Mouse (Mus musculus): Measurements from ENCODE around the gene Capn2.

GRCm38 (mm10) chr1:182419481-182419880, 97.9 kb downstream of the Capn2 start:
- TF ChIP-seq CTCF (IDR thresholded peaks at IDR 0.05; ENCODE audit: control insufficient read depth, insufficient read depth, insufficient replicate concordance, low read depth, low read length) = no peak
- TF ChIP-seq POLR2A (IDR thresholded peaks at IDR 0.05; ENCODE audit: control insufficient read depth, low read depth, low read length) = no peak
